Mouse (Mus musculus): ENCODE measurements around the gene Oscp1.

GRCm38 (mm10) chr4:126090848-126091124, 32.4 kb downstream of the Oscp1 start:
- TF ChIP-seq POLR2A (IDR thresholded peaks at IDR 0.05; ENCODE audit: low read depth, low read length) (no peak), CTCF (IDR thresholded peaks at IDR 0.05; ENCODE audit: extremely low read depth, insufficient read length, insufficient replicate concordance, low read depth, low read length) (no peak)
